Mouse (Mus musculus): ENCODE results near the gene Macrod1. TPM values are rescaled to one million over a fixed set of nuclear protein-coding genes. Genes with fewer than 3 reads are reported as not detected.

Macrod1 gene
- polyA plus RNA-seq, 1 experiment, result 29.9 TPM

DNA sequence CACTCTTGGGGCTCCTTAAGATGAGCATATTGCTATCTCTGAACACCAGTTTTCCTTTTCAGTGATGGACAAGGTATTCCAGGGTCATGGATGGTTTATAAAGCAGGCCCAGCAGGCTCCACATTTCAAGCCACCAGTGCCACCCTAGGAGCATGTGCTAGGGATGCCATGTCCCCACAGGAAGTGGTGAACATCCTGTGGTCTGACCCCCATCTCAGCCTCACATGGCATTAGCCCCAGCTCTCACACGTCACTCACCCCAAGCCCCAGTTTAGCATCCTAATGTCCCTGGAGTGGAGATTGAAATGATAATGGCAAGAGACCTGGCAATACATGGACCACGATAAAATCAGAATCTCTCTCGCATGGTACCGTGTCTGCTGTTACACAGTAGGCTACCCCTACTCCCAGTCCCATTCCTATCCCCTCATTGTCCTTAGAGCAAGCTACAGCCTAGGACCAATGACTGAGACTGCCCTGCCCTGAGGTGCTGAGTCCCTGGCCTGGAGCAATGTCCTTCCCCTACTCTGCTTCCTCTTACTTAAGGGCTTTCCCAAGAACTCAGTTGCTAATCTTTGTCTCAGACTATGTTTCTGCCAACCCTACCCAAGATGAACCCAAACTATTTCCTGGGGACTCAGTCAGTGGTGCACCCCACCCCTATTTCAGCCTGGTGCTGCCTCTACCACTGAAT, 59.6 kb downstream of the Macrod1 start:
- no peak for DNase-seq (ENCODE audit: low read depth)

DNA sequence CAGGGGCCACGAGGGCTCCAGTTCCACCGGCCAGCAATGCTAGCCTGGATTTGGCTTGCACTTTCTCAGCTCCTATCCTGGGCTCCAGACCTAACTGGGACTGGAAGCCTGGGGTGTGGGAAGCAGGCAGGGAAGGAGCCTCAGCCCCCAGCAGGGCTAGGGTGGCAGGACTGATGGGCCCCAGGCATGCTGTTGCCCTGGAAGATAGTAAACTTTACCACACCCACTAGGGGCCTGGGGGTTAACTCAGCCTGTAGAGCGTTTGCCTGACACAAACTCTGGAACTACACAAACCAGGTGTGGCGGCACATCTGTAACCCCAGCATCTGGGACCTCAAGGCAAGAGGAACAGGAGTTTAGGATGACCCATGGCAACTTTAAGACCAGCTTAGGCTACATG, 60.5 kb downstream of the Macrod1 start:
- no peak for DNase-seq (ENCODE audit: low read depth)

DNA sequence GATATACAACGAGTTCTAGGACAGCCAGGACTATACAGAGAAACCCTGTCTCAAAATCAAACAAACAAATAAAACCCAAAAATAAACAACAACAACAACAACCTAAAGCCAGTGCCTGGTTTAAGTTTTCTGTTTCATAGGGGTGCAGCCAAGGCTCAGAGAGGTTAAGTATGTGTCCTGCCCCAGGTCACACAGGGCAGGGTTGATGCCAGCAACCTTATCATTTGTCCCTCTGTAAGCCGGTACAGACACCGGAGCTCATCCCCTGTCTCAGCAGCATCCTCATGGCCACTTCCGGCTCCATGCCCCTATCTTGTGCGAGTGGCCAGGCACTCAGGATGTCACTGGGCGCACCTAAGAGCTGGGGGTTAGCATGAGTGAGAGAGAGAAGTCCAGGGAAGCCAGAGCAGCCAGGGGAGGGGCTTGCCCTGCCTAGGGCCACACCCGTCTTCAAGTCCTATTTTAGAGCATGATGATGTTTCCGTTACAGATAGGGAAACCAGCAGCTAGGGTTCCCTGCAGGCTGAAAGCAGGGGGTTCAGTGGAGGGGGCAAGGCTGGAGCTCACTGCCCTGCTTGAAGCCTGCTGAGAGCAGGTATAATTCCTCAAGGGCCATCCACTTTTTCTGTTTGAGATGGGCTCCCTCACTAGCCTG, 61.2 kb downstream of the Macrod1 start:
- DNase-seq (ENCODE audit: low read depth), result no peak

DNA sequence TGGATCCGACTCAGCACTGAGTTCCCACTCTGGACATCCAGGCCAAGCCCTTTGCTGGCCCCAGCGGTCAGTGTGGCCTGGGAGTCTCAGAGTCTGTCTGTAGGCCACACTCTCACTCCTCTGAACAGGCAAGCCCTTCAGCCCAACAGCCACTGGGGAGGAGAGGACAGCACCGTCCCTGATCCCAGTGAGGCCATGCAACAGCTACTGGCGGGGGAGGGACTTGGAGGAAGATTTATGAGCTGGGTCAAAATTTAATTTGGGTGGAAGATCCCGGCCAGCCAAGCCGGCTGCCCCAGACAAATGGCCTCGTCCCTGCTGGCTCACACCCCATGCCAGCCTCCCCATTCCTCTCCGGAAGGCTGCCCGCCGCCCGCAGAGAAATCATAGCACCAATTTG, 64.6 kb downstream of the Macrod1 start:
- no peak for DNase-seq (ENCODE audit: low read depth)

DNA sequence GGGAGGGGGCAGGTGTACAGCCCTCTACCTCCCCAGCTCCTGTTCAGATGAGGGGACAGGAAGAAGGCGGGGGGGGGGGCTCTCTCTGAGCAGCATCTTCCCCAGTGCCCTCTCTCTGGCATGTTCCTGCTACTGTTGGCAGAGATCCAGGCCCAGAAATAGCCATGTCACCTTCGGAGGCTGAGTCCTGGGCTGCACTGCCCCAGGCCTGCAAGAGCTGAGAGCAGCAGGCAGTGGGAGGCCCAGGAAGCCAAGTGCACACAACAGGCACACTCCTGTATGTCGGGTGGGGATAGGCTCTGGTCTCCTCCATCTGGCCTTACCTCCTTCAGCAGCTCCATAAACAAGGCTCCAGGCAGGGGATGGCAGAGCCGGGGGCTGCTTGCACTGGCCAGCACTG, 65.7 kb downstream of the Macrod1 start:
- DNase-seq (ENCODE audit: low read depth), result no peak

DNA sequence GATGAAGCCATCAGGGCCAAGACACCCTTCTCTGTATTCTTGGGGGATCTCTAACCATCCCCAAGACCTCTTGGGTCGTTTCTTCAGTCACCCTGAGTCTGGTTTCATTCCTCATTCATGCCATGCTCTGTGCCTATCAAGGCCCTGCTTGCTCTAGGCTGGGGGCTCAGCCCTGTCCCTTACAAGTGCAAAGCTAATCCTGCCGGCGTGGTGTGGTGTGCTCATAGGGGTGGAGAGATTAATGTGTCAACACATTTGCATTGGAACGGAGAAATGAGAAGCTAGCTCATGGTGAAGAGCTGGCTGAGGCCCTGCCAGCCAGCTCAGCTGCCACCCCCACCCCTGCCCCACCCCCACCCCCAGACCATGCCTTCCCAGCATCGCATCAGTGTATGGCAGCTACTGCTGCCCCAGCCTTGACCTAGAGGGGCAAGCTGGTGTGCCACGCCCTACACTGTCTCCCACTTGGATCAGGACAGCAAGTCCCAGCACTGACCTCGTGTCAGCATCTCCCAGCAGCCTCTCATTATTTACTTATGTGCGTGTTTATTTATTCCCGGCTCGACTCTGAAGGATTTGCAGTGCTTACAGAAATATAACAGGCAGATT, 66.2 kb downstream of the Macrod1 start:
- DNase-seq (ENCODE audit: low read depth), result no peak

DNA sequence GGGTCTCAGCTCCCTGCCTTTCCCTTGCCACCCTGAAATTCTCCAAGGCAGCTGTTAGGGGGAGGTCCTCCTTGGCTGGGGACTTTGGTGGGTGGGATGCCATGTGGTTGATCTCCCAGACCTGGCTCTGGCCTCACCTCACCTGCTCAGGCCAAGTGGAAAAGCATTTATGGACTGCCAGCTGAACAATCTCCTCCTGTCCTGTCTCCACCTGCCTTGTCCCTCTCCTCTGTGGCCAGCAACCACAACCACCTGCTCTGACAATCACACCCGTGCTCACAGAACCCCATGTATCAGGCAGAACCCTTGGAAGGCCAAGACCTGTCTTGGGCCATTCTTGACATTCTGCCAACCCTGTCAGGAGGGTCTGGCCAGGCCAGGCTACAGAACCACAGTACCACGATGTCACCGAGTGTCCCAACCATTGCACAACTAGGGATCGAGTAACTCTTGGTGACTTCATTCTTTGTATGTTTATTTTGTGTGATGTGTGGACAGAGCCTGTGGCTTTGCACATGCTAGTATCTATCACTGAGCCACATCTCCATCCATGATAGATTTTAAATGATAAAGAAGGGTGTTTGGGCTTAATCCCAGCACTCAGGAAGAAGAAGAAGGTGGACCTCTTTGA, 69.0 kb downstream of the Macrod1 start:
- DNase-seq (ENCODE audit: low read depth), result no peak

DNA sequence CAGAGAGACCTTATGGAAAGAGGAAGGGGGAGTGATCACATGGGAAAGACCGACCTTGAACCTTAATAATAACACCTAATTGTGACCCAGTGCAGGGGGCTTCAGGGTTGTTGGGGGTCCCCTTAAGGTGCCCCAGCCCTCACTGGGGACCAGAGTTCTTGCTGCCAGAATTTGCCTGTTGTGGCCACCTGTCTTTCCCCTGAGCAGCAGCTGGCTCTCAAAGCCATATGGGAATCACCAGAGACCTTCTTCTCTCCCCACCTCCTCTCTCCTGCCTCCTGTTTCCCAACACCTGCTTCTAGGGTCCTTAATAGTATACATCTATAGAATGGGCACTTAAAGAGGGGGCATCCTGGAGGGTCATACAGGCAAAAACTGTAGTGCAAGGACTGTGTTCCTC, 69.6 kb downstream of the Macrod1 start:
- no peak for DNase-seq (ENCODE audit: low read depth)

DNA sequence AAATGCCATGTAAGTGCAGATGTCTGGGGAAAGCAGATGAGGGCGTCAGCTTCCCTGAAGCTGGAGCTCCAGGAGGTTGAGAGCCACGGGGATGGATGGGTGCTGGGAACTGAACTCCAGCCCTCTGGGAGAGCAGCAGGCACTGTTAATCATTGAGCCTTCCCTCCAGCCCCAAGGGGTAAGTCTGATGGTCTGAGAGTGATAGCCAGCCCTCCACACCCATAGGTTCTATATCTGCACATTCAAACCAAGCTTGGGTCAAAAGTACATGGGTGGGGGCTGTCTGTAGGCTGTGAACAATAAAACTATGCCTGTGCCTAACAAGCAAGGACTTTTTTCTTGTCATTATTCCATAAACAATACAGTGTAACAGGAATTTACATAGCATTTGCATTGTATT, 70.3 kb downstream of the Macrod1 start:
- no peak for DNase-seq (ENCODE audit: low read depth)

DNA sequence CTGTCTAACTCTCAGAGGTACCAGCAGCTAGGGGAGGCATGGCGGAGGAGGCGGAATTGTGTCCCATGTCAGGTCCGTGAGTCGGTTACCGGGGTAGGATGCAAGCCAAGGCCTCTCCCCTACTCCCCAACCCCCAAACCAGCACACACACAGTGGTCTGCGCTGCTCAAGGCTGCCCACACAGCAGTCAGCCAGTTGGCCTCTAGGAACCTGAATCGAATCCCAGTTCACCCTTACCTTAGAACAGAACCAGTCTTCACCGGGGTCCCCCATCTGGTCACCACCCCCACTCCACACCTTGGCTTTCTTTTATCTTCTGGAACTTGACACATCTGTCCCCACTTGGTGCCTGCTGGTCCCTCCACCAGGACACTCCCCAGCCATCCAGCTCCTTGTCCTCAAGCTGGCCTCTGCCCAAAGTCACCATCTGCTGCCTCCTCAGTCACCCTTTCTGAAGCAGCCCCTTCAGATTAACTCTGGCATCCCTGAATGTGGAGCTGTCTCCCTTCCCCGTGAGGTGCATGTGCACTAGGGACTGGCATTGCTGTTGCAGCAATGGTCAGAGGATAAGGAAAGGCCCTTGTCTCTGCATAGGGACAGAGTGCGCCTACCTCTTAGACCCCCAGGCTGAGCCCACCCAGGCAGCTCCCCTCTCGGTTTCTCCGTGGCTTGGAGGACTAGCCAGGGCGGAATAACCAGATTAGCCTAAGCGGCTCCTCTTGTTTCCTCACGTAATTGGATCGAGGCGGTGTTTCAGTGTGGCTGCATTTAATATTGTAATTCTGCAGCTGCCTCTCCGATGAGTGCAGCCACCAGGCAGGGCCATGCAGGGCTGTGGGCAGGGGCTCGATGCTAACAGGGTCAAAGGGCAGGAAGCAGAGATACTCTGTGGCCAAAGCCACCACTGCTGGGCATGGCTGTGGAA, 72.2 kb downstream of the Macrod1 start:
- DNase-seq (ENCODE audit: low read depth), result no peak

DNA sequence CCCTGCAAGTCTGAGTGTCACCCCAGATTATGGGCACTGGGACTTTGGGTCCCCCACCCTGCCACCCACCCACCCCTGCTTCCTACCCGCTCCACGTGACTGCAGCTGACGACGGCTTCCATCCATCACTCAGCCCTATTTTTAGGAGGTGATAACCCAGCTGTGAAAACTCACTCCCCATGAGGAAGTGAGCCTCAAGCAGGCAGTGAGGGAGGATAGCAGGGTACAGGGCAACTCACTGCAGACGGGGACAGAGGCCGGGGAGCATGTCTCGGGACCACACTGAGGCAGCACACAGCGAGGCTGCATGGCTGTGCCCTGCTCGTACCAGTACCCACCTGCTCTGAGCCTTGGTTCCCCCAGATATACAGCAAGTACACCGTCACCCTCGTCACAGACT, 73.7 kb downstream of the Macrod1 start:
- no peak for DNase-seq (ENCODE audit: low read depth)

DNA sequence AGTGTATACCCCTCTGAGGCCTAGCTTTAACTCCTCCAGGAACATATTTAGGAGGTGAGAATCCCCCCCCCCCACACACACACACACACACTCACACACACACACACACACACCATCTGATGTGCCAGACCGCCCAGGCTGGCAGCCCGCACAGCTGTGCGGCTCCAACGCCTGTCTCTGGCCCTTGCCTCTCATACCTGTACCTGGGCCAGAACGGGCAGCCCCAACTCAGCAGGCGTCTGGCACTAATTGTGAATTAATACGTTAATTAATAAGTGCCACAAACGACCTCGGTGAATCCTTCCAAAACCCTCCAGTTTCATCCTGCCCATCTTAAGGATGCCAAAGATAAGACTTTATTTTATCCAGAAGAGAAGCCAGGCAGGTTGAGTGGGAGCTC, 76.8 kb downstream of the Macrod1 start:
- no peak for DNase-seq (ENCODE audit: low read depth)

DNA sequence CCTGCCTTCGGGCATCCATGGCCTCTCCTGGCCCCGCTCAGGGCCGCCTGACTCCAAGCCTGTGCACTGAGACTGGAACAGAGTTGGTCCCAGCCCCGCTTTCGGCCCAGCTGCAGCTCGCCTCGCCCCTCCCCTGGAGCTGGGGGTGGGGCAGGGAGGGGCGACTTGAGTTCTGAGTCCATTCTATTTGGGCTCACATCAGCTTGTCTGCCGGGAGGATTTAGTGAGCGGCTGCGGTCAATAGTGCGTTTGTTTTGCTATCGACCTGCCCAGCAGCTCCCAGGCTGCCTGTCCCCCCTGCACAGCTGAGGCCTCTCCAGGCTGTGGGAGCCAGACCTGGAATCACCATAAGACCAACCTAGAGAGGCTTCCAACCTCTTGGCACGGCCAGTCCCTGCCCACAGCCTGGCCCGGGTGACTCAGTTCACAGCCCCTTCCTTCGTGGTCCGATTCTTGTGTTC, 78.1 kb downstream of the Macrod1 start:
- DNase-seq (ENCODE audit: low read depth), result no peak

DNA sequence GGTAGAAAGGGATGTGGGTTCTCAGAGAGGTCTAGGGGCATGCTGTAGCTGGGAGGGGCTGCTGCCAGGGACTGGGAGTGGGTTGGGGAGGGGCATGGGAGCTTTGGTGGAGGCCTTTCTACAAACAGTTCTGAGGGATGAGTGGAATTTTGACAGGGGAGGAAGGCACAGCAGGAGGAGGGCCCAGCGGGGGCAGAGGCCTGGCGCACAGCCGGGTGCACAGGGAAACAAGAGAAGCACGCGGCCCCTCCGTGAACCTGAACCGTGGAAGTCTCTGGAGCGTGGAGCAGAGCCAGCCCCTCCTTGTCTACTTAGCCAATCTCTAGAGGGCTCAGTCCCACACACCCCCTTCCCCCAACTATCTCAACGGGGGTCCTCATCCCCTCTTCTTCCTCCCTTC, 78.9 kb downstream of the Macrod1 start:
- no peak for DNase-seq (ENCODE audit: low read depth)

DNA sequence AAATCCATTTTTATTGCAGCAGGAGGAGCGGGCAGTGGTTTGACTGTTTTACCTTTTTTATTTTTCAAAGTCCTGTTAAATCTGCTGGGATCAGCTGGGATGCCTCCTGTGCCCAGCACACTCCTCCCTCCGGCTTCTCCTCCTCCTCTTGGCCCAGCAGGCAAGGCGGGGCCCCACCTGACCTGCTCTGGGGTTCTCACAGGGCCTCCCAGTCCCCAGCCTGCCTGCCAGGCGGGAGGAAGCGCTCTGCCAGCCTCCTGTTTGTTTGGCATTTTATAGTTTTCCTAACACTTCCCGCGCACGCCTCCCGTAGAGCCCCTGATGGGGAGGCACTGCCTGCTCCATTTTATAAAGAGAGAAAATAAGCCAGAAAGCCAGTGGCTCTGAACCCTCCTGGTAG, 79.4 kb downstream of the Macrod1 start:
- DNase-seq (ENCODE audit: low read depth), result no peak

DNA sequence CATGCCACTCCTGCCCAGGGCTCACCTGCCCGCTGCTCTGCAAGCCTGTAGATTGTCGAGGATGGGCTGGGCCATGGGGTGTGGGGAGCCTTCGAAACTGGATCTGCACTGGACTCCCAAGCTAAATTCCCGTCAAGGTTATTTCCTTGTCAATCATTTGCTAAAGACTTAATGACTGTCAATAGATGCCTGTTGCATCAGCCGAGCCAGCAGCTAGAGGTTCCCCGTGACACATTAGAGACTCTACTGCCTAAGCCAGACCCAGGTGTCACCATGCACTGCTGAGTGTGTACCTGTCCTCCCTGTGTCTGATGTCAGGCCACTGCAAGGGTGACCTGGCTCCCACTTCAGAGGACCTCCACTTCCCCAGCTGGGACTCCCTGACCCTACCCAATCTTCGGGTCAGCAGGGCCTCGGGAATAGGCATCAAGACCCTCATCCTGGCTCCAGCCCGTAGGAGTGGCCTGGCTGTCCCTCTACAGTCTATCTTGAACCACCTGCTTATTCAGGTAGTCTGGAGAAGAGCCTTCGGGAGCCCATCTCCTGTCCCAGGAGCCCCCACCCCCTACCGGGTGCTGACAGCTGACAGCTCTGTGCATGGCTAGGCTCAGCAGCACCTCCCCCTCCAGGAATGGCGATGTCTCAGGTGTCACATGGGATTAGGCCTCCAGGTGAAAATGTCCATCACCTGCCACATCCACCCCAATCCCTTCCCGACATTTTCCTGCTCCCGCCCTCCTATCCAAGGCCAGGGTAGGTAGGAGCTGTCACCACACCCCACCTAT, 80.3 kb downstream of the Macrod1 start:
- DNase-seq (ENCODE audit: low read depth), result no peak

DNA sequence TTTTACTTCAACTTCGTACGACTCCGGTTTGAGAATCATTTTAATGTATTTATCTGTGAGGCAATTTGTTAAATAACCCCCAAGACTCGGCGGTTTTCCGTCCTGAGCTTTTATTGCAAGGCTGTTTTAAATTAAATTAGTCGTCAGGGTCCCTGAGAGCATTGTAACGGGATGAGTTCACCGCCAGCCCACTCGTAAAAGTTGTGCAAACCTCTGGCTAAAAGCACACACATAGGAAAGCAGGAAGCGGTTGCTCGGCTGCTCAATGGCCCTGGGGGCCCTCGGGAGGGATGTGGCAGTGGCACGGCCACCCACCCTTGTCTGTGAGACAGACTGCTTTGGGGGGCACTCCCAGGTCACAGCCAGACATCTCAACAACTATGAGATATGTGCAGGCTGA, 81.7 kb downstream of the Macrod1 start:
- no peak for DNase-seq (ENCODE audit: low read depth)

DNA sequence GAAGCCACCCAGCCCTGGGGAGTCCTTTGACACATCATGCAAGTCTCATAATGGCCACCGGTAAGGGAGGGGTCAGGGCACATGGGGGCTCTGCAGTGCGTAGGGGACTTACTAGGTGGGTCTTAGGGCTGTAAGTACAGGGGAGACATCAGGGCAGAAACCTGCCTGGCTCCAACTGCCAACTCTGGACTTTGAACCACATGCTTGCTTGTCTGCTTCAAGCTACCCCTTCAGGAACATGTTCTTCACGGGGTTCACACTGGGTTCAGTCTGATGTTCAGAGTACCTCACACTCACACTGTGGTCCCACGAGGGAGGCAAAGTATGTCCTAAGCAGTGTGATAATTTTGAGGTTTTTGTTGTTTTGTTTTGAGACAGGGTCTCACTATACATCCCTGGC, 82.7 kb downstream of the Macrod1 start:
- no peak for DNase-seq (ENCODE audit: low read depth)

DNA sequence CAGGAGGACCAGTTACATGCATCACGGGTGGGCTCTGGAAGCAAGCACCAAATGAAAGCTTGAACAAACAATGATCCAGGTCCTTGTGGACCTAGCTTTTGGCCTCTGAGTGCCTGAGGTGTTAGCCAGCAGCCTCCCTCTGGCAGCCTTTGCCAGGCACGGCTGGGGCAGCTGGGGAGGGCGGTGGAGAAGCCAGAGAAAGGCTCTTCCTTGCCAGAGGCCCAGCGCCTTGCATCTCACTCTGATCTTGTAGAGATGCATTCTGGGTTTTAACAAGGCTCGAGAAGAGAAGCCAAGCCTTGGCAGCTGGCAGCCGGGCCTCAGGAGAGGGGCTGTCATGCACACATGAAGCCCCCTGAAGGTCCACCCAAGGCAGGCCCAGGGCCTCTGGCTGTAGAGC, 83.8 kb downstream of the Macrod1 start:
- no peak for DNase-seq (ENCODE audit: low read depth)

DNA sequence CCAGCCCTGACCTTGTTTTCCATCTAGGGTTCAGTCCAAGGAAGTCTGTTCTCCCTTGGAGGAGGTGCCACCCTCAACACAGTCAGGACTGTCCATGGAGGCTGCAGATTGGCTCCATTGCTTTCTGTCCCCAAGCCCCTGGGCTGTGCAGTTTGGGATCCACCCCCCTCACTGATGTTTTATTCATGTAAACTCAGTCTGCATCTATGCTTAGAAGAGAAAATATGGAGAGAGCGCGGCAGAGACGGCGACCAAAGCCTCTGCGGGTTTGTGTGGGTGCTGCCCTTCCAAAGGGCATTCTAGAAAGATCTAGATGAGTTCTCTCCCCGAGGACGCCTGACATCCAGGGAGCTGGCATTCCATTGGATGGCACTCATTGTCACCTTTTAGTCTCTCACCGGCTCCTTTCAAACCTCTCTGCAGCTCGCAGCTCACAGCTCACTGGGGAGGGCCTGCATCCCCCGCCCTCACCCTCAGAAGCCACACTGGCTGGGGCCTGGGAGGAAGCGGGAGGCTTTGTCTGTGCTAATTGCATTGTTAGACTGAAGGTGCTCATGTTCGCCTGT, 84.3 kb downstream of the Macrod1 start:
- no peak for DNase-seq (ENCODE audit: low read depth)
